Mouse (Mus musculus): ENCODE data around the gene Smarcc1.

DNA sequence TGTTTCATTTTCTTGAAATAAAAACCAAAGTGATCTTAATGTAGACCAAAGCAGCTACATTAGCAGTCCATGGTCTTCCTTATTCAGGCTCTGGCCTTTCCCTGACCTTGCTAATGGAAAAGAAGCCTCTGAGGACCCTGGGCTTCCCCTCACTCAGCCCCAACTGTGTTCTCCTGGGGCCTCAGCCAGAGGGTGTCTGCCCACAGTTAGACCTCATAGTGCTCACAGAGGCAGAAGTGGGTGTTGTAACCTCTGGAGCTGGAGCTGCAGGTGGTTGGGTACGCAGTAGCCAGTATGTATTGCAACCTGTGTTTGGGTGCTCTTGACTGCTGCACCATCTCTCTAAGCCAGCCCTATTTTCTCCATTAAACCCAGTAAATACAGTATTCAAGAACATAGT, 111.6 kb downstream of the Smarcc1 start:
- TF ChIP-seq CTCF (IDR thresholded peaks at IDR 0.05 in 2 of 3, conservative IDR thresholded peaks at IDR 0.05 in 1 of 3; ENCODE audit: control insufficient read depth in 1 of 3, insufficient read depth in 1 of 3, low read depth in 2 of 3, low read length in 3 of 3, poor library complexity in 1 of 3, severe bottlenecking in 1 of 3) (no peak), EP300 (IDR thresholded peaks at IDR 0.05; ENCODE audit: low read depth in 1 of 2, low read length in 2 of 2) (no peak), MXI1 (IDR thresholded peaks at IDR 0.05; ENCODE audit: low read depth, low read length) (no peak), POLR2AphosphoS2 (IDR thresholded peaks at IDR 0.05; ENCODE audit: low read length) (no peak), ZMIZ1 (IDR thresholded peaks at IDR 0.05; ENCODE audit: low read depth, low read length) (no peak), MAFK (IDR thresholded peaks at IDR 0.05; ENCODE audit: borderline replicate concordance, low read depth, low read length) (no peak), MEF2A (IDR thresholded peaks at IDR 0.05; ENCODE audit: extremely low read depth, insufficient replicate concordance, low read depth, low read length, poor library complexity, severe bottlenecking) (no peak), NRF1 (IDR thresholded peaks at IDR 0.05; ENCODE audit: insufficient read depth, low read depth, low read length, poor library complexity, severe bottlenecking) (no peak), E2F4 (IDR thresholded peaks at IDR 0.05; ENCODE audit: borderline replicate concordance, low read depth, low read length) (no peak), ETS1 (IDR thresholded peaks at IDR 0.05; ENCODE audit: low read depth, low read length) (no peak), MAX (IDR thresholded peaks at IDR 0.05; ENCODE audit: low read length) (no peak), UBTF (IDR thresholded peaks at IDR 0.05; ENCODE audit: borderline replicate concordance, insufficient read depth, low read depth, low read length) (no peak)
